Mouse (Mus musculus): Measurements from ENCODE around the gene Slc9a1.

The Slc9a1 gene

DNA sequence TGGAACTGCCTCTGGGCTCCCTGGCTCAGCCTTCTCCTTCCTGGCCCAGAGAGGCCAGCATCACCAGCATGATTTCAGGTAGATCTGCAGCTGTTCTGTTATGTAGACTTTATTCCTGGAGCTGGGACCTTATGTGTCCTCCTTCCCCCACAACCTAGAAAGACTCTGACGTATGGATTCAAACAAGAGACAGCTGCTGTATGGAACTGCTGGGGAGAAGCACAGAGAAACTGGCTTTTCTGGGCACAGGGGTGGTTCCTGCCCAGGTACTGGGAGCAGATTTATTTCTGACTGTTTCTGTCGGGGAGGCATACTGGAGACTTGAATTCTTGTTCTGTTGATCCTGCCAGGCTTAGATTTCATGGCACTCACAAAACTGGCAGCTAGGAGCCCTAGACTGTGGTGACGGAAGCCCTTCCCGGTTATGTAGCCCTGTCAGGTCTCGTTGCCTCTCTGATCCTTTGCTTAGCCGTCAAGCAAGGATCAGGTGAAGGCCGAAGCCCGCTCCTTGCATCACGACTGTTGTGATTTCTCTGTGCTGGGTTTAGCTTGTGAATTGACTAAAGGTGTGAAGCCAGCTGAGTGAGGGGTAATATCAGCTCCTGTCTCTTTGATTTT, 34.2 kb downstream of the Slc9a1 start:
- DNase-seq (ENCODE audit: low spot score) = no peak

DNA sequence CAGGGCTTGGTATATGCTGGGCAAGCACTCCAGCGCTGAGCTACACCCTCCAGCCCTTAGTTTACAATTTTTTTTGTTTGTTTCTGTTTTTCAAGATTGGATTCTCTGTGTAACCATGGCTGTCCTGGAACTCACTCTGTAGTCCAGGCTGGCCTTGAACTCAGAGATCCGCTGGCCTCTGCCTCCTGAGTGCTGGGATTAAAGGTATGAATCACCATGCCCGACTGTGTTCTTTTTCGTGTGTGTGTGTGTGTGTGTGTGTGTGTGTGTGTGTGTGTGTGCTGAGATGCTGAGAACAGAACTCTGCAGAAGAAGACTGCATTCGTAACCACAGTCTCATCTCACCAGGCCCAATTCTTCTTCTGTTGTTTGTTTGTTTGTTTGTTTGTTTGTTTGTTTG, 34.8 kb downstream of the Slc9a1 start:
- DNase-seq (ENCODE audit: low spot score) = no peak

DNA sequence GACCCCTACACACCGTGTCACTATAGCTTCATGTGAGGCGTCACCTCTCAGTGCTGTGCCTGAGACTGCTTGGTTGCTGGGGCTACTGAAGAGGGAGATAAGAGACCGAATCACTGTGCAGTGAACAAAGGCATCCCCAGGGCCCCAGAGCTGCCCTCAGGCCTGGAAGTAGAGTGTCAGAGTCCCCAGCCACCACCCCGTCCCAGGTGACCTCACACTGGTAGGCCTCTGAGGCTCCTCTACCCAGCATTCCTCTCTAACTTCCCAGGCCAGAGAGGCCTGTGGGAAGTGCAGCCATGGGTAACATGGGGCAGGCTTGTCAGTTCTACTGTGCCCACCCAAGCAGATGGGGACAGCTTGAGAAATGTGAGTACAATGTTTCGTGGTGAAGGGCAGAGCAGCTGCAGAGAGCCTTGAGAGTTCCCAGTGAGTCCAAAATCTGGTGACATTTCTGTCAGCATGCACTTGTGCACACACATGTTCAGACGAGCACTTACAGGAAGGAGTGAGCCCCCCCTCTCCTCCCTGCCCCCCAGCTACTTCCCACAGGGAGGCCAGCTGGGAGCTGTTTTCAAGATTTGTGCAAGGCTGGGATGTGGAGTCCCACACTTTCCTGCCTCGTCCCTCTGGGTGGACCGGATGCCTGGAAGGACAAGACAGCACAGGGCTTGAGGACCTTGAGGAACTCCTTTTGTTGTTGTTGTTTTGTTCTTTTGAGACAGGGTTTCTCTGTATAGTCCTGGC, 37.0 kb downstream of the Slc9a1 start:
- DNase-seq (ENCODE audit: low spot score) = no peak

DNA sequence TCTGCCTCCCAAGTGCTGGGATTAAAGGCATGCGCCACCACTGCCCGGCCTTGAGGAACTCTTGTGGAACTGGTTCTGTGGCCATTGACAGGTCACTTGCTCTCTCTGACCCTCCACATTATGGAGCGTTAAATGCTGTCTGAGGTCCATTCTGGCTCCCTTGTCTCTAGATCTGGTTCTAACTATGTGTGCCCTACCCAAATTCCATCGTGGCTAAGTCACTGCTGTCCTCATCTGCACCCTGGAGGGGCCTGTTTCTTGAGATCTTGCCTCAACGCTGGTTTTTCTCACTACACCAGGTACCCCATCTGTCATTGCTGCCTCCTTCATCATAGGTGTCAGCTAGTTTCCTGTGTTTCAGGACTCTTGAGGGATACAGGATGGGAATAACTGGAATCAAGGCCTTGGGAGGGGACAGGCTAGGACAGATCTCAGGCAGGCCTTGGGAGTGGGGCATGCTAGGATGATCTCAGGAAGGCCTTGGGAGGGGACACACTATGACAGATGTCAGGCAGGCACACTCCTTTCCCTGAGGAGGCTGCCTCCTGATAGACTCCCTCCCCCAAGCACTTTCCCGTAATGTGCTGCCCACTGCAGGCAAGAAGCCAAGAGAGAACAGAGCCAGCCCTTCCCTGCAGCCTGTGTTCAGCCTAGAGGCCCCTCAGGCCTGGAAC, 37.7 kb downstream of the Slc9a1 start:
- no peak for DNase-seq (ENCODE audit: low spot score)

DNA sequence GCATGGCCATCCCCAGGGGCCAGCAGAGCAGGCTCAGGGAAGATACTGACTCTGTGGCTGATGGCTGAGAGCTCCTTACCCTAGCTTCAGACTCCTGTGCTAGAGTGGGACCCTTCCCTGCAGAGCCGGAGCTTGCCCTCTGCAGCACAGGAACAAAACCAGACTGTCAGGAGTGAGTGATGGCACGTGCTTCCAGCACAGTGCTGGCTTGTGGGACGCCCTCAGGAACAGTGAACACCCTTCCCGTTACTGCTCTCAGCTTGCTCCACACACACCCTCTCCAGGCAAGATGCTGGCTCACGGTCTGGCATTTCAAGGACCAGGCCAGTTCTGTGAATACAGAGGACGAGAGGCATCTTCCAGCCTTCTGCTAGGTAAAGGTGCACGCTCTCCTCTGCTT, 38.5 kb downstream of the Slc9a1 start:
- no peak for DNase-seq (ENCODE audit: low spot score)

DNA sequence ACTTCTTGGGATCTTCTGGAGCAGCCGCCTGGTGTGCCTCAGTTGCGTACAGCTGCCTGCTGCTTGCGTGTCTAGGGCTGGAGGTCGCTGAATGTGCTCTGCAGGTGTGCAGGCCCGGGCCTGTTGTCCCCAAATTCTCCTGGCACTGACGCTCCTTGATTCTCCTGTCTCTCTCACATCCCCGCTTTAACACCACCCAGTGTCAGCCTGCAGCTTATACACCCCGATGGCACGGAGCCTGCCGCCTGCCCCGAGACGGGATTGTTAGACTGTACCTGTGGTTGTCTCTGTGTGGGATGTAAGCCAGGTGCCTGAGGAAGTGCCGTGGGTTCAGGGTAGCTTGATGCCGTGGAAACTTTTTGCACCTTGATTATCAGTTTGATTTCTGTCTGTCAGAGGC, 41.5 kb downstream of the Slc9a1 start:
- no peak for DNase-seq (ENCODE audit: low spot score)

DNA sequence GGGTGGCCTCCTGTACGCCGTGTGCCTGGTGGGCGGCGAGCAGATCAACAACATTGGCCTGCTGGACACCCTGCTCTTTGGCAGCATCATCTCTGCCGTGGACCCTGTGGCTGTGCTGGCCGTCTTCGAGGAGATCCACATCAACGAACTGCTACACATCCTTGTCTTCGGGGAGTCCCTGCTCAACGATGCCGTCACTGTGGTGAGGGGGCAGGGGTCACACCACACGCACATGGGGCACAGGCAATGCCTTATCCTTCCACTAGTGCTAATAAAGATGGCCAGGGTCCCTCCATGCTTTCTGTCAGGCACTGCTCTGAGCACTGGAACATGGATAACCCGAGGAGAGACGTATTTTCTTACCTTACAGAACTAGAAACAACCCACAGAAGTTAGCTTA, 42.6 kb downstream of the Slc9a1 start:
- DNase-seq (ENCODE audit: low spot score) = no peak

DNA sequence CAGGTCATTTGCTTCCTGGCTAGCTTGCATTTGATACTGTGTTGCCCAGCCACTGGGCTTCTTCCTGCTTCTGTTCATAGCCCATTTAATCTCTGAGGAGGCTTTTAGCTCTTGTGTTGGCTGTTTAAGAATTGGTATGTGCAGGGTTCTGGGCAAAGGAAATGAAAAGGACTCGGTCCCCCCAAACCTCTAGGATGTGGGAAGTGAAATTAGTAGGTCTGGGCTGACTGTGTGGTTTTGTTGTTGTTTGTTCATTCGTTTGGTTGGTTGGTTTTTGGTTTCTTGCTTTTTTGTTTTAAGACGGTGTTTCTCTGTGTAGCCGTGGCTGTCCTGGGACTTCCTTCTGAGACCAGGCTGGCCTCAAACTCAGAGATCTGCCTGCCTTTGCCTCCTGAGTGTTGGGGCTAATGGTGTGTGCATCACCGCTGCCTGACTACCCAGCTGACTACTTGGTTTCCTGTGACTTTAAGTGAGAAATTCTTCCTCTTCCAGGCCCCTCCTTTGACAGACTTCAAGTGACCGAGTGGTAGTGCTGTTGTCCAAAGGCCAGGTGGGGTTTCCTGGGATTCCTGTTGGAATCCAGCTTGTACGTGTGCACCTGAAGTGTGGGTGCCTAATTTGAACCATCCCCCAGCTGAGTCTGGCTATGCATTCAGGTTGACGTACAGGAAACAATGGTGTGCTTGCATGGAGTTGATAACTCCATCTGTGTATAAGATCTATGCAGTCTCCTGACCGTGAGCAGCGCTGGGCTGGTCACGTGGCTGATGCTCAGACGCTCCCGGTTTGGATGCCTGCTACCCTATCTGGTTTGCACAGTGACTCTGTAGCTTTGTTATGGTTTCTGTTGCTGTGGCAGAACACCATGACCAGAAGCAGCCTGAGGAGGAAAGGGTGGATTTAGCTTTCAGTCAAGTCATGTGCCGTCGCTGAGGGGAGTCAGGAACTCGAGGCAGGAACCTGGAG, 43.4 kb downstream of the Slc9a1 start:
- DNase-seq (ENCODE audit: low spot score) = no peak

DNA sequence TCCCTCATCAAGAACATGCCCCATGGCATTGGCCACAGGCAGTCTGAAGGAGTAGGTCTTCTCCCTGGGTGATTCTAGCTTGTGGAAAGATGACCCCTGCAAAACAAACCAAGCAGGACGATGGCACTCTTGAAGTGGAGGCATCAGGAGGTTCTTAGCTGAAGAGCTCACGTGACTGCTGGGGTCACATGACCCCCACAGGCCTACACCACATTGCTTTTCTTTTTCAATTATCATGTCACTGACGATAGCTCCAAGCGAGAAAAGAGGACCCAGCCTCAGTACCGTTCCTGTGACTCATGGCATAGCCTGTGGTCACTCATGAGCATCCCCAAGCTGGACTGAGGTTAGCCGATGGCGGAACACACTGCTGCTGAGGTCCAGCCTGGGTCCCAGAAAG, 44.1 kb downstream of the Slc9a1 start:
- no peak for DNase-seq (ENCODE audit: low spot score)

DNA sequence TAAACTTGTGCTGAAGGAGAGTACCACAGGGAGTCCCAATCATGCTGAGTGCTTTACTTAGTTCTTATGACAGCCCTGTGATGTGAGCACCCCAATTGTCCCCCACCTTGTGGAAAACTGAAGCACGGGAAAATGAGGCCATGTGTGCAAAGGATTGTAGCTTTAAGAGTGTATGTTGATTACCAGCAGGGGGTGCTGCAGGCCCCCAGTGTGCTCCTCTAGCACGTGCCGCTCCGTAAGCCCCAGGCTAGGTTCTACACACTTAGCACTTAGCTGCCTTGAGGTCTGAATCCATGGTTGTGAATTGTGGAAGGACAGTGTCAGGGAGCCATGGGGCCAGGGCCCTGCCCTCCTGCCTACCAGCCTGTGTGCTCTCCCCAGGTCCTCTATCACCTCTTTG, 45.4 kb downstream of the Slc9a1 start:
- no peak for DNase-seq (ENCODE audit: low spot score)

DNA sequence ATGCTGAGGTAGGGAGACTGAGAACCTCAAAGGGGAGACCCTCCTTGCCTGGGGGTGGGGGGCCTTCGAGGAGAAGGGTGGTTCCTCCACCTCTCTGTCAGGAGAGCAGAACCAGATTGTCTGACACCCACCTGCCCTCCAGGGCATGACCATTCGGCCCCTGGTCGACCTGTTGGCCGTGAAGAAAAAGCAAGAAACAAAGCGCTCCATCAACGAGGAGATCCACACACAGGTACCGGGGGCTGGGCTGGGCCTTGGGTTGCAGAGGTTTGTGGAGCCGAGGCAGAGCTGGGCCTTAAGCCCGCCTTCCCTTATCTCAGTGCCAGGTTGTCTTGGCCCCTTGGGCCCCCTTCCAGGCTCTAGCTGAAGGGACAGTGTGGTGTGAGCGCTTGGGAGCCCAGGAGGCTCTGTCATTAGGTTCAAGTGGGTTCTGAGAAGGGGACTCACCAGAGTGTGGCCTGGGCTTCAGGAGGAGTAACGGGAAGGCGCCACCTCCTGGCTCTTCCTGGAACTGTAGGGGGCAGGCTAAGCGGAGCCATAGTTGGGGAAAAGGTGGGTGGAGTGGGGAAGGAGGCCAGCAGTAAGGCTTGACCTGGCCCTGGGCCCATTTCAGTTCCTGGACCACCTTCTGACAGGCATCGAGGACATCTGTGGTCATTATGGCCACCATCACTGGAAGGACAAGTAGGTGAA, 50.0 kb downstream of the Slc9a1 start:
- peak; percentile 15 for DNase-seq (ENCODE audit: low spot score)

DNA sequence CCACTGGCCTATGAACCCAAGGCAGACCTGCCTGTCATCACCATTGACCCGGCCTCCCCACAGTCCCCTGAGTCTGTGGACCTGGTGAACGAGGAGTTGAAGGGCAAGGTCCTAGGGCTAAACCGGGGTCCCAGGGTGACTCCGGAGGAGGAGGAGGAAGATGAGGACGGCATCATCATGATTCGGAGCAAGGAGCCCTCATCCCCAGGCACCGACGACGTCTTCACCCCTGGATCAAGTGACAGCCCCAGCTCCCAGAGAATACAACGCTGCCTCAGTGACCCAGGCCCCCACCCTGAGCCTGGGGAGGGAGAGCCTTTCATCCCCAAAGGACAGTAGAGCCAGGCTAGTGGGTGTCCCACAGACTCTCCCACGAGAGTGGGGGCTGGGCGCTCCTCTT, 52.5 kb downstream of the Slc9a1 start:
- no peak for DNase-seq (ENCODE audit: low spot score)

DNA sequence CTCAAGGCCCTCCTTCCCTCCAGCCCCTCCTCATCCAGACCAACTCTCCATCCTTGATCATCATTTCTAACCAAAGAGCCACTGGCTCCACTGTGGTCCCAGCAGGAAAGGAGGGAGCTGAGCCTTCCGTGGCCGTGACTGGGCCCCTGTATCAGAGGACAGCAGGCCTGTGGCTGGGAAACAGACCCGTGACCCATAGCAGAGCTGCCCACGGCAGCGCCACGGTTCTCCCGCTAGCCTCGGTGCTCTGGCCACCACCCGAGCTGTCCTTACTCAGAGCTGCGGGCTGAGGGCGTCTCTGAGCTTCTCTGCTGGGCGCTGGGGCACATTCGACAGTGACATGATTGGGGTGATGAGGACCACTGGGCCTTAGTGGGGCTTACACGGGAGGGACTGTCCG, 53.1 kb downstream of the Slc9a1 start:
- no peak for DNase-seq (ENCODE audit: low spot score)

DNA sequence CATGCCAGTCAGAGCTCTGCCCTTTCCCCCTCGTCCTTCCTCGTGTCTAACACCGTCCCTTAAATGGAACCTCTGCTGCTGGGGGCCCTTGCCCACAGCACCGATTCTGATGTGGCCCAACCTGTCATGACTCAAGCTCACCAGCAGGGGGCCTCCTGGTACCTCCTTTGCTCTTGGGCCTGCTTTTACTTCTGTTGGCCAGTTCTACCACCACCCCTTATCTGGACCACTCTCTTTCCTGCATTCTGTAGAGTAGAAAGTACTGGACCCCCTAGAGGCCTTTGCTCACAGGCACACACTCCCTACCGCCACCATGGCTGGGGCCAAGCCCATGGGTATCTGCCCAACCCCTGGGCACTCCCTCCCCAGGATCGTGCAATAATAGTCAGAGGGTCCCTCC, 53.6 kb downstream of the Slc9a1 start:
- DNase-seq (ENCODE audit: low spot score) = no peak

DNA sequence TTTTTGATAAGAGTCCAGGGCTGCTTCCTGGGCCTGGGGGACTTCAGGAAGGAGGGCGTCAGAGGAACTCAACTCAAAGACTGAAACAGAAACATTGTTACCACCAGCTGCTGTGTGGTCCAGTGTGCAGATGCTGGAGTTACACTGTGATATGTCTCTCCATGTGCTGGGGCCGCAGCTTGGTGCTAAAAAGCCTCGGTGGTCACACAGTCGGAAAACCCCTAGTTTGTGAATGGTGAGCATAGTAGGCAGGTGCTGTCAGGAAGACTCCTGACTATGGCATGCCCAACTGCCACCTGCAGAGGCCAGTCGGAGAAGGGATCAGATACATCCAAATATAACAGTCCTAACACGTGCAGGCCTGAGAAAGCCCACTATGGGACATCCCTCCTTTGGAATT, 54.2 kb downstream of the Slc9a1 start:
- no peak for DNase-seq (ENCODE audit: low spot score)

DNA sequence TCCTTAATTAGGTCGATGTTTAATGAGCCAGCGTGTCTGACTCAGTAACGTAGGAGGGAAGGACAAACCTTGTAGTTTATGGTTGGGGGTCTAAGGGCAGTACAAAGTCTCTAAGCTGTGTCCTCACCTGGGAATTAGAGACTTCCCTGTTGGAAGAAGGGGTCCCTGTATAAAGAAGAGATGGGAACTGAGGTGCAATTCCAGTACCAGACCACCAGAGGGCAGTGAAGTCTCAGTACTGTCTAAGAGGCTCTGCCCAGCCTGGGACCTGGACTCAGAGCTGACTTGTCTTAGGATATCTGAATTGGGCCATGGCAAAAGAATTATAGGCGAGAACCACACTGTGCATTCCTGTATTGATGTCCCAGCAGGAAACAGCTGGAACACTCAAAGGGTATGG, 54.6 kb downstream of the Slc9a1 start:
- DNase-seq (ENCODE audit: low spot score) = peak; percentile 48

DNA sequence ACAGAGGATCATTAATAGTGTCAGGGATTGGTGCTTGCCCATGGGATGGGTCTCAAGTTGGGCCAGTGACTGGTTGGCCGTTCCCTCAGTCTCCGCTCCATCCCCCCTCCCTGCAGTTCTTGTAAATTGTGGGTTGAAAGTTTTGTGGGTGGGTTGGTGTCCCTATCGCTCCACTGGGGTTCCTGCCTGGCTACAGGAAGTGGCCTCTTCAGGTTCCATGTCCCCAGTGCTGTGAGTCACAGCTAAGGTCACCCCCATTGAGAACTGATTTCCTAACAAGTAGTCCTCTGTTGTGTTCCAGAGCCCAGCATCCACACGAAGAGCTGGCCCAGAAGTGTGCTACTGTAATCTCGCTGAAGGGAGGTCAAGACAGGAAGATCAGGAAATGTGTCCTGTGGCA, 56.6 kb downstream of the Slc9a1 start:
- DNase-seq (ENCODE audit: low spot score) = no peak

DNA sequence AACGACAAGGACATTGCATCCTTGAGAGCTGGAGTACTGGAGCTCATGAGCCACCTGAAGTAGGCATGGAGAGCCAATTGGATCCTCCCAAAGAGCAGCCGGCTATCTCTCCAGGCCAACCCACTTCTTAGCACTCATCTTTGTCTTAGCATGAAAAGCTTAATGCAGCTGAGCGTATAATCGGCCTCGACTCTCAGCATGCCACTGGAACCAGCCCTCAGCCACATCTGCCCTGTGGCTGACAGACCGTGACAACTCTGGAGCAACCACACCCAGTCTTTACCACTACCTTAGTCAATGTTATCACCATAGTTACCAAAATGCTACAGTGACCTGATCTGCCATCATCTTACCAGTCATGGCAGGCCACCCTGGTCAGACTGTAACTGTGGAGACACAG, 62.0 kb downstream of the Slc9a1 start:
- no peak for DNase-seq (ENCODE audit: low spot score)

DNA sequence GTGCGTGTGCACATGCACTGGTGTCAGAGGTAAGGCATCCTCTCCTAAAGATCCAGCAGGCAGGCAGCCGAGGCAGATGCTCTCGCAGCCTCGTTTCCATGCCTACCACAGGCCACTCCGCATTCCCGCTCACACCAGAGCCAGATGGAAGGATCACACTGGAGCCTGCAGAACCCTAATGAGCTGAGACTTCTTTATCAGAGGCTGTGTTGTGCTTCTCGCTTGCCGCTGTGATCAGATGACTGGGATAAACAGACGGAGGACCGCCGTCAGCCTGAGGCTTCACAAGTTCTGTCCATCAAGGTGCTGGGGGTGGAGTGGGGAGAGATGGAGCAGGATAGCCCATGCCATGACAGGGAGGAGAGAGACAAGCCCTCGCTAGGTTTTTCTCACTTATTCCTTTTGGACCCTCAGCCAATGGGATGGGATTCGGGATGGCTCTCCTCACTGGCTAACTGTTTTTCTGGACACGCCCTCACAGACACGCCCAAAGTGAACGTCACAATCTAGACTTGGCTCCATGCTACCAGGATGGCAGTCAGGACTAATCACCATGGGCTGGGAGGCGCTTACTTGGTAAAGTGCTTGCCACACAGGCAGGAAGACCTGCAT, 63.2 kb downstream of the Slc9a1 start:
- DNase-seq (ENCODE audit: low spot score) = no peak

DNA sequence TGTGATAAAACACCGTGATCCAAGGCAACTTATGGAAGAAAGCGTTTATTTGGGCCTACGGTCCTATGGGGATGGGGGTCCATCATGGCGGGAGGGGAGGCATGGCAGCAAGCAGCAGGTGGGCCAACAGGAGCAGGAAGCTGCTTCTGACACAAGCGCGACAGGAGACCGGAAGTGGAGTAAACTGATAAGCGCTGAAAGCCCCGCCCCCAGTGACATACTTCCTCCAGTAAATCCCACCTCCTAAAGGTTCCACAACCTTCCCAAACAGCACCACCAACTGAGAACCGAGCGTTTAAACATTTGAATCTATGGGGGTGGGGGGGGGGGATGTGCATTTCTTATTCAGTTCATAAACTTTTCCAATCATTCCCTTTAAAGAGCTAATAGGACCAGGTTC, 66.4 kb downstream of the Slc9a1 start:
- no peak for DNase-seq (ENCODE audit: low spot score)

Measured in T-cell, adult 2 months (primary cell).